Mouse (Mus musculus): Measurements from ENCODE around the gene Eif4enif1. TPM values are rescaled to one million over a fixed set of nuclear protein-coding genes. Genes with fewer than 3 reads are reported as not detected.
"Not testable (repeated sequence)": the region's sequence is repeated elsewhere in the genome, so short reads cannot be mapped to it uniquely, and the experiment has no call there.

Gene Eif4enif1
- total RNA-seq, 2 experiments from 2014 or later: 53.7 to 60.1 TPM

- DNase-seq; intact Hi-C loops (cut with DNase I): not testable (repeated sequence)
Observed at GRCm38 (mm10) chr11:3180510-3181160, 21.6 kb upstream of the Eif4enif1 start.

DNA sequence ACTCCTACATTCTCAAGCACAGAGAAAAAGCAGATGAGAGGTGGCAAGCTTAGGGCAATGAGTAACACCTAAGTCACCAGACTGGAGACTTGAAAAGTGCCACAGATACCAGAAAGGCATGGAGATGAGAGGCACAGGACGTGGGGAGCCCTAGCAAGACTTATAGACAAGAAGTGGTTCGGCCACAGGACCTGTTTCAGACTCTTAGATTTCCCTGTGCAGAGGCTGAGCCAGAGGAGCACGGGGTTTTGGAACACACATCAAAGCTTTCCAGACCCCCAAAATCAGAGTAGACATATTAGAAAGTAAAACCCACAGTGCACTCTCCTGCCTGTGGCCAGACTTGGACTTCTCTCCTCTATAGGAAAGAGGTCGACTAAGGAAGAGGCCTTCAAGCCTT lies 20.9 kb upstream of the Eif4enif1 start:
- intact Hi-C loops (cut with DNase I): not testable (repeated sequence)
- DNase-seq: peak; percentile 60 to 61

- DNase-seq; intact Hi-C loops (cut with DNase I): not testable (repeated sequence)
Observed at GRCm38 (mm10) chr11:3181971-3182370, 20.2 kb upstream of the Eif4enif1 start.

DNA sequence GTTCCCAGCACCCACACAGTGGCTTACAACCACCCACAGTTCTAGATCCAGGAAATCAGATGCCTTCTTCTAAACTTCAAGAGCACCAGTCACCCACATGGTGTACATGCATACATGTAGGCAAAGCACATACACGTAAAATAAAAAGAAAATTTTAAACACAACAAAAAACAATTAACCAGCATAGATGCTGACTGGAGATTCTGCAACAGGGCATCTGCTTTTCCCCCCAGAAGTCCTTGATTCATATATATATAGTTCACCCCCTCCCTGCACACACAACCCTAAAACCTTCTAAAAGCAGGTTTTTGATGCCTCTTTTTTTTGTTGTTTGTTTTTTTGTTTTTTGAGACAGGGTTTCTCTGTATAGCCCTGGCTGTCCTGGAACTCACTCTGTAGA lies 19.5 kb upstream of the Eif4enif1 start:
- intact Hi-C loops (cut with DNase I): not testable (repeated sequence)
- DNase-seq: peak in 1 of 2 experiments; percentile 13

DNA sequence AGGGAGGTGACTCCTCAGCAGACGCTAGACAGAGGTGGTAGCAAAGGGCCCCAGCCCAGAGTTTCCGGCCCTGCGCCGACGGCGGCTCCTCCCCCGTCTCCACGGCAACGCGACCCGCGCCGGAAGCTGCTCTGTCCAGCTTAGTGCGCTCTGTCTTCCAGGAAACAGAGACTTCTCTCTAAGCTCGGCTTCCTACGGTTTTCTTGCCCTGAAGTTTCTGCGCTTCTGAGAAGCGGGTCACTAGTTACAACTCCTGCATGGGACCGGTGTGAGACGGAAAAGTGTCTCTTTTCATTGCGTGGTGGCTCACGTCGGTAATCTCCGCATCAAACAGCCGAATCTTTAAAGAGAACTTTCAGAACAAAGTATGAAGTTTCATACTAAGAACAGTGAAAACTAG lies 8.8 kb upstream of the Eif4enif1 start, which contains the start of gene Sfi1:
Sfi1 (minus strand) TSS at position 101 of the 400 bp plus-strand sequence.
- DNase-seq: no peak
- intact Hi-C loops (cut with DNase I): no loop called here

GRCm38 (mm10) chr11:3200636-3201035 lies 1.6 kb upstream of the Eif4enif1 start:
- intact Hi-C loops (cut with DNase I); DNase-seq: not testable (repeated sequence)

DNA sequence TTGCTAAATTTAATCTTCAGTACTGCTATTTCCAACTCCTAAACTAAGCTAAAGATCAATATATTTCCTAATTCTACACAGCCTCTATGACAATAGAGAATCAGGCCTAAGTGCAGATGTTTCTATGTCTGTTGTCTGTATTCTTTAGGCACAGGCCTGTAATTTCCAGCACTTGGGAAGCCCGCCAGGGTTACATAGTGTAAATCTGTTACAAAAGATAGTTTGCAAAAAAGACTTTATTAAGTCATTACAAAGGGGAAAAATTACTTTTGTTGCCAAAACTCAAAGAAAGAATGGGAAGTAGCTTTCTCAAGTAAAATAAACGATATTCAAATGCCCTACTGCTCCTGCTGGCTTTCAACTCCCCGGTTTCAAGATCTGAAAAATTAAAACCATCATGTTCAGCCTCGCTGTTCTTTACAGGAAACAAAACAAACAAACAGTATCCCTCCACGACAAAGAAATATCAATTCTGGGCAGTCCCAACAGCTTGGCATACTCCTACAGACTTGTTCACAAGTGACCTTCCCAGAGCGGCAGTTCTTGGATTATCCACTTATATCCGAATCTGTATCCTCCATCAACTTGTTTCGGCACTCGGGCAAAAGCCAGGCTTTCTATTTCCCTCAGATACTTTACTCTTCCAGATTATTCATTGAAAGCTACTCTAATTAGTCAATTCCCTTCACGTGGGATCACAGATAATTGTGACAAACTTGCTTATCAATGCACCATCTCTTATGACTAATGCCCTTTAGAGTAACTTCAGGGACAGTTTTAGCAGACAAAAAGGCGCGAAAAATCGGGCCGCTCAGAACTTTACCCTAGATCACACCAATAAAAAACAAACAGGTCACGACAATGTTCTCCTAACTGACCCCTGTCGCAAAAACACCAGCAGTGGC lies 614 bp upstream of the Eif4enif1 start:
- DNase-seq: peak; percentile 25 to 38

DNA sequence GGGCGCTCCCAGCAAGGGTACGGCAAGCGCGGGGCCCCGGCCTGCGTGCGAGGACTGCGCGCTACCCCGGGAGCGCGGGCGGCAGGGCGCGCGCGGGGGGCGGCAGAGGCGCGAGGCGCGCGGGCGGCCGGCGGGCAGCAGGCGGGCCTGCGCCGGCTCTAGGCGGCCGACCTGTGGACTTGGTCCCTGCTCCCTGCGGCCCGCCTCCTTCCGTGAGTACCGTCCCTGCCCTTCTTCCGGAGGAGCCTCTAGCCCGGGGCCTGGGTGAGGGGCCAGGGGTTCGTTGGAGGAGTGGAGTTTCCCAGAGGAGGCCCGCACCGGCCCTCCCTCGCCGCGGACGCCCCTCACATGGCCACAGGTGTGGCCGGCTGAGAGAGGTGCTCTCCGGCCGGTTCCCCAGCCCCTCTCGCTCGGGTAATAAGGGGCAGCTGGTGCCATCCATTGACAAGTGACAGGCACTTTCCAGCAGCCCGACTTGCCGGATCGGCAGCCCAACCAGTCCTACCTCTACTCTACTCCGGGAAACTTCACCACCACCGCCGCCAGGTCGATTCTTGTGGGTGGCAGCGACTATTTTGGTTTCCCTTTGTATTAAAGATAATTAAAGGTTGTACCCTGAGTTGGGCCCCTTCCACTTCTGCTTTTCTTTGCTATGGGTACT lies 719 bp downstream of the Eif4enif1 start:
- peak; percentile 63 to 64 for DNase-seq
- intact Hi-C loops (cut with DNase I): no loop called here

More for the DNA sequence above, 614 bp upstream of the Eif4enif1 start:
- intact Hi-C loops (cut with DNase I): no loop called here

DNA sequence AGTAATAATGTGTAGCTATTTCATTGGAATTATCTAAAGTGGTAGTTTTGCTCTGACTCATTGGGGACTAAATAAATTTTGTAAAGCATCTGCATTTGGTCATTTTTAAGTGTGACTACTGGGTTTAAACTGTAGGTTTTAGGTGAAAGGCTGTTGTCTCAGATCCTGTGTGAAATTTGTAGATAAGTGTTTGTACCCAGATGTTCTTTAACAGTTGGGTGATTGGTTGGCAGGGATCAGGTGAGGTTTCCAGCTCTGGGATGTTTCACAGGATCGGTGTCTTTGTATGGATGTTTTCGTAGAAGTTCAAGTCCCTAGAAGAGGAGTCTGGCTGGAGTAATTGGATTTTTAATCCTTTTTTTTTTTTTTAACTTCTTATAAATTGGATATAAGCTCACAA lies 1.6 kb downstream of the Eif4enif1 start:
- intact Hi-C loops (cut with DNase I): no loop called here

GRCm38 (mm10) chr11:3205207-3205606 lies 3.0 kb downstream of the Eif4enif1 start:
- intact Hi-C loops (cut with DNase I): no loop called here
- DNase-seq: no peak

More for the DNA sequence above, 1.6 kb downstream of the Eif4enif1 start:
- no peak for DNase-seq

GRCm38 (mm10) chr11:3206783-3207182 lies 4.6 kb downstream of the Eif4enif1 start:
- intact Hi-C loops (cut with DNase I): no loop called here
- no peak for DNase-seq

DNA sequence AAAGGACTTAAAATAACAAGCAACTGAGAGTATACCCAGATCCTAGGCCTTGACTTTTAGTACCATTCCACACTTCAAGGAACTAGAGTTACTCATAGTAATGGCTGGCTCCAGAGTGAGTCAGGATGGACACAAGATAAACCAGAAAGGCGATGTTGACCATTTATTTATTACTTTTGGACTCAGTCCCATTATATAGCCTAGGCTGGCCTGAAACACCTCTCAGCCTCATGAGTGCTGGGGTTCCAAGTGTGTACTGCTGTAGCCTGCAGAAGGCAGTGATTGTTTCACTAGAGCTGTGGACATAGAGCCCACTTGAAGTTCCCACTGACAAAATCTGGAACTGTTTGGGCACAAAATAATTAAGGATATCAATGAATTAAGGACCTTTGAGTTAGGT lies 10.3 kb downstream of the Eif4enif1 start:
- no peak for DNase-seq
- intact Hi-C loops (cut with DNase I): no loop called here

- no peak for DNase-seq
- intact Hi-C loops (cut with DNase I): loop anchor here (2.0 kb wide), 1 partner anchor 38 kb away; no protein-coding TSS in a partner anchor
Observed at GRCm38 (mm10) chr11:3223105-3223504, 20.9 kb downstream of the Eif4enif1 start.

DNA sequence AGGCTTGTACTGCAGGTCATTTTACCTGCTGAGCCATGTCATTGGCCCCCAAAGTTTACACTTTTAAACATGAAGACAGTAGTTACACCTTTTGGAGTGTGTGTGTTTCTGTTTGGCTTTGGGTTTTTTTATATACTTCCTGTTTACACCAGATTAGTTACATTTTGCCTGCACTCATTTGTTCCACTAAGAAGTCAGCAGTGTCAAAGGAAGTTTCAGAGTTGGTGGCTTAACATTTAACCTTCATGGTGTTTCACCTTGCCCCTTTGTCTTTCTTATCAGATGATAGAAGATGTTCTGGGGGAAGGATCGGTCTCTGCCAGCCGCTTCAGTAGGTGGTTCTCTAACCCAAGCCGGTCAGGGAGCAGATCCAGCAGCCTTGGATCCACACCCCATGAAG lies 24.9 kb downstream of the Eif4enif1 start:
- intact Hi-C loops (cut with DNase I): no loop called here
- DNase-seq: no peak

- intact Hi-C loops (cut with DNase I): no loop called here
- no peak for DNase-seq
Observed at GRCm38 (mm10) chr11:3232248-3232647, 30.1 kb downstream of the Eif4enif1 start.

DNA sequence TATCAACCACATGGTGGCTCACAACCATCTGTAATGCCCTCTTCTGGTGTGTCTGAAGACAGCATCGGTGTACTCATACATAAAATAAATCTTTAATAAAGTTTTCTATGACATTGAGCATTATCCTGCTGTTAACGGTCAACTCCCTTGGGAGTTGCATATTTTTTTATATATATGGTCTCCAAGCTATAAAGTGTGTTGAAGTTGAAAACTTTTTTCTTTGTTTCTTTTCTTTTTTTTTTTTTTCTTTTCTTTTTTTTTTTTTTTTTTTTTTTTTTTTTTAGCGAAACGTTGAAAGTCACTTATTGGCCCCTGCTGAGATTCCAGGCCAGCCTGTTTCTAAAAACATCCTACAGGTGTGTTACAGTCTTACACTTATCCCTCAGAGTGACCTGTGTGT lies 31.5 kb downstream of the Eif4enif1 start:
- DNase-seq: no peak
- intact Hi-C loops (cut with DNase I): no loop called here

DNA sequence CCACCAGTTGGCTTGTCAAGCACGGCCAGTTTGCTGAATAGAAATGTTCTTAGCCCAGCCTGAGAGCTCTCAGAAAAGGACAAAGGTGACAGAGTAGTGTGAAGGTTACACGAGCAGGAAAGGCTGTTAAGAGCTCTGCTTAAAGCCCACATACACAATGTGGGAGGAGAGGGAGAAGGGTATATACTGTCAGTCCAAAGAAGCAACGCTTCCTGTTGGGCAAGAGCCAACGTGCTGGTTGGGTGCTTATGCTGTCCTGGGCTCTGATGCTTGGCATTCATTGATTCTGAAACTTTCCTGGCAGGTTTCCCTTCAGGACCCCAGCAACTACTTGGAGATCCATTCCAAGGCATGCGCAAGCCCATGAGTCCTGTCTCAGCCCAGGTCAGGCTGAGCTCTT lies 33.1 kb downstream of the Eif4enif1 start:
- DNase-seq: no peak
- intact Hi-C loops (cut with DNase I): no loop called here

- no peak for DNase-seq
- intact Hi-C loops (cut with DNase I): no loop called here
Observed at GRCm38 (mm10) chr11:3242395-3242794, 40.2 kb downstream of the Eif4enif1 start.

DNA sequence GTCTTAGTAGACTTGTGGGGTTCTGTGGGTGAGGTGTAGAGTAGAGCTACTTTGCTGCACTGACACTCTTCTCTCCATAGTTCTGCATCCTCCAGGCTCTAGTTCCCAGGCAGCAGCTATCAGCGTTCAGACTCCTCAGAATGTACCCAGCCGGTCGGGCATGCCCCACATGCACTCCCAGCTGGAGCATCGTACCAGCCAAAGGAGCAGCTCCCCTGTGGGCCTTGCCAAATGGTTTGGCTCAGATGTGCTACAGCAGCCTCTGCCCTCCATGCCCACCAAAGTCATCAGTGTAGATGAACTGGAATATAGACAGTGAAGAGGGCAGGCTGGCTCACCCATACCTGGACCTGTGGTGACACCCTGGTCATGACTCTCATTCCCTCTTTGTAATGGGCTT lies 41.6 kb downstream of the Eif4enif1 start:
- intact Hi-C loops (cut with DNase I): no loop called here

DNA sequence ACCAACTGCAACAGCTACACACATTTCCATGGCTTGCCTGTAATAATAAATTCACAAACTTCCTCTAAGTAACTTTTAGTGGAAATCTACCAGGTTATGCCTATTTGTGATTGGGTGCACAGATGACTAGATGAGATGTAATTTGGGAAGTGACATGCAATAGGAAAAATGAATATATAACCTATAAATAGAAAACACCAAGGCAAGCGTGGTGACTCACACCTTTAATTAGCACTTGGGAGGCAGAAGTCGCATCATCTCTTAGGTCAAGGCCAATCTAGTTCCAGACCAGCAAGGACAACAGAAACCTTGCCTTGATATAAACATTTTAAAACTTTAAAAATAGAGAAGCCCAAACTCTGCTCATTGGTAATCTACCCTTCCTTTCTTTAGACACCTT lies 45.2 kb downstream of the Eif4enif1 start:
- intact Hi-C loops (cut with DNase I): no loop called here
- no peak for DNase-seq

More for the DNA sequence above, 41.6 kb downstream of the Eif4enif1 start:
- no peak for DNase-seq

- intact Hi-C loops (cut with DNase I): no loop called here
- DNase-seq: no peak
Observed at GRCm38 (mm10) chr11:3259537-3259936, 57.3 kb downstream of the Eif4enif1 start.

Data from heart, postnatal 10 days (tissue).